8 mouse cellular contexts compared by ENCODE assay signal in genomic region chr8:69654358-69654981, GRCm38 (mm10). TPM values are rescaled to one million over a fixed set of nuclear protein-coding genes. Genes with fewer than 3 reads are reported as not detected.
A peak's percentile ranks its signal among the peaks of the same experiment; 100 is the strongest.
DNase-seq lines count a peak whose midpoint lies in the region; ATAC-seq and TF ChIP-seq lines count a peak whose summit lies in the region.

Zfp964 (plus strand) TSS chr8:69654479.

- H3ac ChIP-seq in myocyte (ENCODE audit: control insufficient read depth, insufficient read length) = peak within 1 kb of the TSS; percentile 12

- WGBS in heart, embryonic 11.5 days (ENCODE audit: insufficient replicate concordance) = under 1% methylated on average over 55 of the region's 55 CpGs
- WGBS in kidney, embryonic 16.5 days = under 1% methylated on average over 53 of the region's 55 CpGs
- WGBS in liver, adult 2 months = under 1% methylated on average over 55 of the region's 55 CpGs

- H3K36me3 ChIP-seq in erythroblast, embryonic 14.5 days (ENCODE audit: control insufficient read depth) = no peaks in the 10 kb centered on the region
- no peaks in the 10 kb centered on the region for H3K36me3 ChIP-seq in heart, embryonic 11.5 days (ENCODE audit: control insufficient read depth, insufficient read depth, low read length)
- H3K36me3 ChIP-seq in kidney, embryonic 16.5 days (ENCODE audit: insufficient read depth, low read length) = 0 out of 2 replicates have a peak, but pooled peaks cover under 1% of the 10 kb centered on the region
- H3K36me3 ChIP-seq in liver, adult 2 months (ENCODE audit: control insufficient read depth, insufficient read depth, low read length) = no peaks in the 10 kb centered on the region
- H3K36me3 ChIP-seq in myocyte (ENCODE audit: control insufficient read depth, insufficient read depth) = no peaks in the 10 kb centered on the region
- H3K36me3 ChIP-seq in splenic B cell, adult 2 months (ENCODE audit: control insufficient read depth, insufficient read depth, low read length, poor library complexity, severe bottlenecking) = no peaks in the 10 kb centered on the region

- peak within 1 kb of the TSS; percentile 75 for H3K9ac ChIP-seq in heart, embryonic 11.5 days (ENCODE audit: low read depth, low read length)
- peak within 1 kb of the TSS; percentile 84 for H3K9ac ChIP-seq in kidney, embryonic 16.5 days (replicated peaks; ENCODE audit: low read length)
- peak within 1 kb of the TSS; percentile 62 for H3K9ac ChIP-seq in liver, adult 2 months (ENCODE audit: low read depth, low read length)

- peak; percentile 92 for TF ChIP-seq POLR2A in brain, embryonic 14.5 days (IDR thresholded peaks at IDR 0.05; ENCODE audit: borderline replicate concordance, extremely low read depth, insufficient read depth, insufficient read length, poor library complexity, severe bottlenecking)
- TF ChIP-seq POLR2A in liver, adult 2 months (IDR thresholded peaks at IDR 0.05; ENCODE audit: extremely low read depth, insufficient read depth, low read length) = peak; percentile 85
- peak; percentile 94 for TF ChIP-seq POLR2A in myocyte (IDR thresholded peaks at IDR 0.05; ENCODE audit: insufficient read length, low read depth)

- peak within 1 kb of the TSS; percentile 87 for H3K27ac ChIP-seq in heart, embryonic 11.5 days (ENCODE audit: low read depth, low read length)
- peak within 1 kb of the TSS; percentile 92 for H3K27ac ChIP-seq in kidney, embryonic 16.5 days (ENCODE audit: low read length)
- no peak within 1 kb of the TSS; the same call in 1 of the 2 replicates for H3K27ac ChIP-seq in liver, adult 2 months (replicated peaks; ENCODE audit: insufficient read depth, low read depth, low read length)

- peaks cover 7% of the 10 kb centered on the region for H3K4me1 ChIP-seq in erythroblast, embryonic 14.5 days (ENCODE audit: control insufficient read depth)
- no peaks in the 10 kb centered on the region for H3K4me1 ChIP-seq in heart, embryonic 11.5 days (ENCODE audit: control insufficient read depth, insufficient read depth, low read length)
- H3K4me1 ChIP-seq in kidney, embryonic 16.5 days (ENCODE audit: insufficient read depth, low read length) = no peaks in the 10 kb centered on the region; the same call in 1 of the 2 replicates
- no peaks in the 10 kb centered on the region; the same call in 1 of the 2 replicates for H3K4me1 ChIP-seq in liver, adult 2 months (ENCODE audit: control insufficient read depth, insufficient read depth, low read length)

- no peak for TF ChIP-seq CTCF in brain, embryonic 14.5 days (IDR thresholded peaks at IDR 0.05; ENCODE audit: borderline replicate concordance, extremely low read depth, insufficient read depth, insufficient read length)
- no peak for TF ChIP-seq CTCF in liver, adult 2 months (IDR thresholded peaks at IDR 0.05; ENCODE audit: low read depth, low read length)

- no peaks in the 10 kb centered on the region for H3K79me2 ChIP-seq in liver, adult 2 months (ENCODE audit: control insufficient read depth, insufficient read depth, low read length)
- no peaks in the 10 kb centered on the region for H3K79me2 ChIP-seq in myocyte (ENCODE audit: control insufficient read depth, insufficient read depth)

- H3K4me2 ChIP-seq in heart, embryonic 11.5 days = peak within 1 kb of the TSS; percentile 95
- H3K4me2 ChIP-seq in kidney, embryonic 16.5 days (replicated peaks; ENCODE audit: low read depth, low read length) = peak within 1 kb of the TSS; percentile 75
- peak within 1 kb of the TSS; percentile 79 for H3K4me2 ChIP-seq in myocyte (ENCODE audit: low read depth)

- H3K4me3 ChIP-seq in erythroblast, embryonic 14.5 days (replicated peaks) = peak within 1 kb of the TSS; percentile 56
- peak within 1 kb of the TSS; percentile 64 for H3K4me3 ChIP-seq in heart, embryonic 11.5 days (ENCODE audit: low read depth, low read length)
- peak within 1 kb of the TSS; percentile 61 for H3K4me3 ChIP-seq in kidney, embryonic 16.5 days (ENCODE audit: low read length)
- peak within 1 kb of the TSS; percentile 63 for H3K4me3 ChIP-seq in liver, adult 2 months (ENCODE audit: insufficient read depth, low read depth, low read length)
- H3K4me3 ChIP-seq in myocyte = peak within 1 kb of the TSS; percentile 24

- ATAC-seq in heart, embryonic 11.5 days (replicated peaks; ENCODE audit: insufficient number of reproducible peaks, low FRiP score, low TSS enrichment) = peak; percentile 98
- ATAC-seq in kidney, embryonic 16.5 days (ENCODE audit: low FRiP score, low TSS enrichment) = peak; percentile 99

- H3K27me3 ChIP-seq in erythroblast, embryonic 14.5 days (ENCODE audit: control insufficient read depth) = peaks cover 27% of the 10 kb centered on the region
- H3K27me3 ChIP-seq in heart, embryonic 11.5 days (ENCODE audit: control insufficient read depth, insufficient read depth, low read length) = no peaks in the 10 kb centered on the region
- H3K27me3 ChIP-seq in kidney, embryonic 16.5 days (ENCODE audit: insufficient read depth, low read length) = no peaks in the 10 kb centered on the region
- H3K27me3 ChIP-seq in liver, adult 2 months (ENCODE audit: control insufficient read depth, insufficient read depth, low read length) = no peaks in the 10 kb centered on the region
- H3K27me3 ChIP-seq in myocyte (ENCODE audit: control insufficient read depth, insufficient read depth, insufficient read length) = no peaks in the 10 kb centered on the region
- no peaks in the 10 kb centered on the region for H3K27me3 ChIP-seq in splenic B cell, adult 2 months (ENCODE audit: control insufficient read depth, insufficient read depth, low read length, poor library complexity, severe bottlenecking)

- peaks cover 2% of the 10 kb centered on the region; the same call in 1 of the 2 replicates for H3K9me3 ChIP-seq in erythroblast, embryonic 14.5 days (ENCODE audit: control insufficient read depth, low read length)
- H3K9me3 ChIP-seq in heart, embryonic 11.5 days (replicated peaks; ENCODE audit: control insufficient read depth, low read length) = no peaks in the 10 kb centered on the region
- peaks cover under 1% of the 10 kb centered on the region; the same call in 1 of the 2 replicates for H3K9me3 ChIP-seq in kidney, embryonic 16.5 days (ENCODE audit: low read length)

- peak; percentile 78 to 79 for DNase-seq in B cell, adult 2 months
- peak; percentile 98 for DNase-seq in brain, embryonic 14.5 days (ENCODE audit: low read depth)
- peak; percentile 86 for DNase-seq in liver, adult 2 months (ENCODE audit: extremely low read depth, low read depth, low spot score)
- DNase-seq in splenic B cell, adult 2 months (ENCODE audit: low read depth, low spot score) = peak; percentile 87

TF ChIP-seq in myocyte, 11 proteins besides CTCF, POLR2A, EP300 and RAD21:
- TF ChIP-seq MYOG (IDR thresholded peaks at IDR 0.05; ENCODE audit: control insufficient read depth in 1 of 3, insufficient read depth in 1 of 3, insufficient read length in 2 of 3, low read depth in 2 of 3) (peak in 1 of 3 experiments; percentile 27), POLR2AphosphoS2 (IDR thresholded peaks at IDR 0.05; ENCODE audit: insufficient read length, low read depth) (peak; percentile 85), REST (IDR thresholded peaks at IDR 0.05; ENCODE audit: insufficient read depth, insufficient read length) (no peak), MYOD1 (IDR thresholded peaks at IDR 0.05; ENCODE audit: control insufficient read depth in 1 of 3, insufficient read length in 2 of 3, low read depth in 2 of 3) (no peak), CEBPB (IDR thresholded peaks at IDR 0.05; ENCODE audit: insufficient read depth, poor library complexity, severe bottlenecking) (no peak)

RNA-seq across cellular contexts. Expression of gene Zfp964, which starts in this region (rescaled TPM):
- 2.3 and 2.9 TPM in 2 replicates for polyA plus RNA-seq in brain, embryonic 14.5 days (2012; rRNA removed)
- polyA plus RNA-seq in erythroblast, embryonic 14.5 days (2012) = not detected in 2 replicates
- polyA plus RNA-seq in heart, embryonic 11.5 days (2014; fragmentation: Nextera tagmentation; extraction: Ambion mirVana) = 1.4 and 1.6 TPM in 2 replicates
- 2.2 and 2.3 TPM in 2 replicates for polyA plus RNA-seq in kidney, embryonic 16.5 days (2015; fragmentation: Nextera tagmentation; extraction: Ambion mirVana)
- 1.8 and 2.0 TPM in 2 replicates for total RNA-seq in liver, adult 2 months (2014; rRNA removed)
- 0.30 and 0.31 TPM in 2 replicates for polyA plus RNA-seq in liver, adult 2 months (2012; rRNA removed)
- polyA plus RNA-seq in myocyte (2012; fragmentation: generic; extraction: Trizol) = 0.43 TPM
